In genomic region chr1:93607090-93608083, GRCm38 (mm10) we compare ENCODE assay signal across 26 mouse cellular contexts. TPM values are rescaled to one million over a fixed set of nuclear protein-coding genes. Genes with fewer than 3 reads are reported as not detected.
DNase-seq lines count a peak whose midpoint lies in the region; ATAC-seq and TF ChIP-seq lines count a peak whose summit lies in the region.
"Had no signal": no experiment of that assay in that cellular context is flagged by ENCODE, and none has a peak within 500 bp of the region (broad histone marks: within the 10 kb centered on the region; RNA-seq: fewer than 3 reads in every experiment).

No protein-coding gene starts in this region.

- TF ChIP-seq POLR2A in ES-Bruce4 (IDR thresholded peaks at IDR 0.05; ENCODE audit: insufficient read depth, low read length) = no peak

- 76% methylated on average over 14 of the region's 14 CpGs for WGBS in liver, embryonic 14.5 days (ENCODE audit: insufficient replicate concordance)
- 79% methylated on average over 14 of the region's 14 CpGs for WGBS in forebrain, embryonic 16.5 days

- no peak for ATAC-seq in liver, embryonic 14.5 days (ENCODE audit: insufficient read depth)
- ATAC-seq in erythroid progenitor cell, adult 5-6 weeks (replicated peaks; ENCODE audit: low FRiP score, poor library complexity, severe bottlenecking) = 0 out of 2 replicates have a peak, but pooled peaks have one; percentile 30
- ATAC-seq in forebrain, embryonic 16.5 days = no peak
- ATAC-seq: forebrain, embryonic 15.5 days; hindbrain, postnatal 0 days had no signal

- no peak for TF ChIP-seq EP300 in liver, embryonic 14.5 days (IDR thresholded peaks at IDR 0.05; ENCODE audit: low read depth)
- no peak for TF ChIP-seq EP300 in ES-Bruce4 (IDR thresholded peaks at IDR 0.05; ENCODE audit: insufficient read depth, low read depth, low read length)

- no peak overlapping the region for H3K4me2 ChIP-seq in liver, embryonic 14.5 days (ENCODE audit: low read depth)
- no peak overlapping the region for H3K4me2 ChIP-seq in forebrain, embryonic 16.5 days (ENCODE audit: low read length)
- H3K4me2 ChIP-seq: forebrain, embryonic 15.5 days; heart, embryonic 13.5 days; liver, embryonic 13.5 days; lung, embryonic 15.5 days; midbrain, embryonic 12.5 days had no signal

- no peaks in the 10 kb centered on the region for H3K4me1 ChIP-seq in liver, embryonic 14.5 days (replicated peaks; ENCODE audit: control insufficient read depth in 2 of 2, insufficient read depth in 2 of 2, low read length in 1 of 2)
- peaks cover 3% of the 10 kb centered on the region for H3K4me1 ChIP-seq in ES-Bruce4 (ENCODE audit: control insufficient read depth, insufficient read depth, low read length)
- no peaks in the 10 kb centered on the region for H3K4me1 ChIP-seq in forebrain, embryonic 16.5 days (replicated peaks; ENCODE audit: control insufficient read depth, insufficient read depth, low read length)
- H3K4me1 ChIP-seq: forebrain, embryonic 15.5 days; heart, embryonic 13.5 days; liver, embryonic 13.5 days; lung, embryonic 15.5 days; midbrain, embryonic 12.5 days had no signal

- H3K36me3 ChIP-seq in liver, embryonic 14.5 days (replicated peaks; ENCODE audit: control insufficient read depth, insufficient read depth, low read depth) = no peaks in the 10 kb centered on the region
- no peaks in the 10 kb centered on the region for H3K36me3 ChIP-seq in ES-Bruce4 (ENCODE audit: control insufficient read depth, insufficient read depth, low read length, poor library complexity, severe bottlenecking)
- H3K36me3 ChIP-seq in forebrain, embryonic 16.5 days (ENCODE audit: control insufficient read depth, insufficient read depth) = no peaks in the 10 kb centered on the region
- H3K36me3 ChIP-seq: forebrain, embryonic 15.5 days; liver, embryonic 13.5 days; lung, embryonic 15.5 days; midbrain, embryonic 12.5 days had no signal

- H3K27ac ChIP-seq in liver, embryonic 14.5 days = no peak overlapping the region
- no peak overlapping the region for H3K27ac ChIP-seq in ES-Bruce4 (ENCODE audit: insufficient read depth, low read length)
- H3K27ac ChIP-seq in forebrain, embryonic 16.5 days (ENCODE audit: low read length) = no peak overlapping the region
- H3K27ac ChIP-seq: forebrain, embryonic 15.5 days; heart, embryonic 13.5 days; hindbrain, postnatal 0 days; liver, embryonic 13.5 days; lung, embryonic 15.5 days; midbrain, embryonic 12.5 days had no signal

- TF ChIP-seq CTCF in liver, embryonic 14.5 days (IDR thresholded peaks at IDR 0.05; ENCODE audit: low read depth) = peak; percentile 30; the same call in 1 of the 2 replicates
- peak; percentile 7 for TF ChIP-seq CTCF in ES-Bruce4 (IDR thresholded peaks at IDR 0.05; ENCODE audit: low read depth, low read length)

- H3K9me3 ChIP-seq in liver, embryonic 14.5 days (ENCODE audit: control insufficient read depth, low read length) = no peaks in the 10 kb centered on the region
- no peaks in the 10 kb centered on the region for H3K9me3 ChIP-seq in ES-Bruce4 (replicated peaks; ENCODE audit: control insufficient read depth, insufficient read depth, low read length, poor library complexity, severe bottlenecking)
- H3K9me3 ChIP-seq in forebrain, embryonic 16.5 days (ENCODE audit: control insufficient read depth, low read length) = no peaks in the 10 kb centered on the region
- H3K9me3 ChIP-seq: forebrain, embryonic 15.5 days; heart, embryonic 13.5 days; liver, embryonic 13.5 days; lung, embryonic 15.5 days; midbrain, embryonic 12.5 days had no signal

- no peak for DNase-seq in liver, embryonic 14.5 days (ENCODE audit: low read depth in 3 of 3, low spot score in 3 of 3)
- DNase-seq in liver = no peak
- no peak for DNase-seq in embryo, embryonic 10 days (ENCODE audit: low spot score)
- DNase-seq in neural tube, embryonic 10.5 days (ENCODE audit: extremely low spot score, low spot score) = no peak
- DNase-seq: adrenal gland, postnatal 14 days; cerebellum, adult 2 months; cerebellum, postnatal 36 days; gastrocnemius, postnatal 14 days; heart, adult 18-20 months; heart, postnatal 14 days; kidney, adult 18-20 months; kidney, postnatal 4 days; left cerebral cortex, postnatal 4 days; liver, embryonic 13.5 days; lung, postnatal 36 days; right cerebral cortex, postnatal 25 days; spleen, adult 18-20 months; thymus, postnatal 14 days had no signal

- H3K27me3 ChIP-seq in liver, embryonic 14.5 days (ENCODE audit: control insufficient read depth, insufficient read depth, low read length) = no peaks in the 10 kb centered on the region
- H3K27me3 ChIP-seq in ES-Bruce4 (ENCODE audit: control insufficient read depth, insufficient read depth, low read length, poor library complexity, severe bottlenecking) = no peaks in the 10 kb centered on the region
- no peaks in the 10 kb centered on the region for H3K27me3 ChIP-seq in forebrain, embryonic 16.5 days (replicated peaks; ENCODE audit: control insufficient read depth, insufficient read depth, low read length)
- H3K27me3 ChIP-seq: forebrain, embryonic 15.5 days; heart, embryonic 13.5 days; liver, embryonic 13.5 days; lung, embryonic 15.5 days; midbrain, embryonic 12.5 days had no signal

- no peak overlapping the region for H3K4me3 ChIP-seq in liver, embryonic 14.5 days (ENCODE audit: insufficient read depth in 1 of 2, low read depth in 2 of 2, low read length in 2 of 2)
- H3K4me3 ChIP-seq in ES-Bruce4 (ENCODE audit: low read depth, low read length) = no peak overlapping the region
- H3K4me3 ChIP-seq in forebrain, embryonic 16.5 days (replicated peaks; ENCODE audit: low read length) = no peak overlapping the region
- H3K4me3 ChIP-seq: forebrain, embryonic 15.5 days; heart, embryonic 13.5 days; liver, embryonic 13.5 days; lung, embryonic 15.5 days; midbrain, embryonic 12.5 days had no signal

- no peak overlapping the region for H3K9ac ChIP-seq in liver, embryonic 14.5 days (replicated peaks)
- no peak overlapping the region for H3K9ac ChIP-seq in ES-Bruce4 (ENCODE audit: low read depth, poor library complexity, severe bottlenecking)
- no peak overlapping the region for H3K9ac ChIP-seq in forebrain, embryonic 16.5 days (replicated peaks; ENCODE audit: low read depth, low read length)
- H3K9ac ChIP-seq: forebrain, embryonic 15.5 days; heart, embryonic 13.5 days; liver, embryonic 13.5 days; lung, embryonic 15.5 days; midbrain, embryonic 12.5 days had no signal

RNA-seq across cellular contexts. Expression of gene Stk25, which starts 51.1 kb away (rescaled TPM):
- polyA plus RNA-seq in liver, embryonic 14.5 days (2012; rRNA removed) = 28.4 and 39.2 TPM in 2 replicates
- polyA plus RNA-seq in liver, embryonic 14.5 days (2014; fragmentation: Nextera tagmentation; extraction: Ambion mirVana) = 39.9 and 41.1 TPM in 2 replicates
- polyA plus RNA-seq in ES-Bruce4 (2011; ENCODE audit: insufficient read depth, insufficient read length, low read depth, missing spikeins) = 77.7 and 79.6 TPM in 2 replicates
- total RNA-seq in erythroid progenitor cell, adult 5-6 weeks (2015; ENCODE audit: low replicate concordance) = 28.5 and 36.5 TPM in 2 replicates
- 33.5 and 52.2 TPM in 2 replicates for total RNA-seq in erythroid progenitor cell, adult 5-6 weeks (2017; ENCODE audit: low replicate concordance)
- 316 and 341 TPM in 2 replicates for polyA plus RNA-seq in forebrain, embryonic 16.5 days (2015; fragmentation: Nextera tagmentation; extraction: Ambion mirVana)
